Mouse (Mus musculus) stomach, embryonic 14.5 days (tissue): ENCODE measurements around the gene Gimap4. TPM values are rescaled to one million over a fixed set of nuclear protein-coding genes. Genes with fewer than 3 reads are reported as not detected.
A peak's percentile ranks its signal among the peaks of the same experiment; 100 is the strongest.

Experiments used
- ATAC-seq: fragments of 200-750 bp; cut with Nextera tagmentation; 2 replicates; pipeline ENCODE4 v1.8.0; 2017; ENCODE audit warnings: low read depth, moderate TSS enrichment; ENCODE audit not compliant: insufficient number of reproducible peaks, insufficient read depth, low FRiP score
- H3K27ac ChIP-seq: fragments of 300-500 bp; sonication (generic); 2 replicates; pipeline ENCODE4 v1.5.1; 2014; ENCODE audit warnings: mild to moderate bottlenecking, low read length, moderate library complexity, mixed read lengths
- H3K27me3 ChIP-seq: fragments of 300-500 bp; sonication (generic); 2 replicates; pipeline ENCODE4 v1.6.1; 2014; ENCODE audit warnings: low read length, control low read depth, mixed read lengths; ENCODE audit not compliant: control insufficient read depth, insufficient read depth
- H3K36me3 ChIP-seq: fragments of 300-500 bp; sonication (generic); 2 replicates; pipeline ENCODE4 v1.6.1; 2014; ENCODE audit warnings: mild to moderate bottlenecking, control low read depth, low read length, moderate library complexity, mixed read lengths; ENCODE audit not compliant: control insufficient read depth, insufficient read depth
- H3K4me1 ChIP-seq: fragments of 300-500 bp; sonication (generic); 2 replicates; pipeline ENCODE4 v1.6.1; 2014; ENCODE audit warnings: low read length, control low read depth, mixed read lengths; ENCODE audit not compliant: control insufficient read depth, insufficient read depth
- H3K4me2 ChIP-seq: fragments of 300-500 bp; sonication (generic); replicated peaks from 2 replicates; pipeline ENCODE4 v1.6.1; 2014; ENCODE audit warnings: low read depth, low read length, control low read depth
- H3K4me3 ChIP-seq: fragments of 300-500 bp; sonication (generic); 2 replicates; pipeline ENCODE4 v1.5.1; 2014; ENCODE audit warnings: low read depth, low read length, control low read depth
- H3K9ac ChIP-seq: fragments of 300-500 bp; sonication (generic); replicated peaks from 2 replicates; pipeline ENCODE4 v1.6.1; 2014; ENCODE audit warnings: low read depth, mild to moderate bottlenecking, control low read depth, low read length, moderate library complexity, mixed read lengths
- H3K9me3 ChIP-seq: fragments of 300-500 bp; sonication (generic); 2 replicates; pipeline ENCODE4 v1.6.1; 2016; ENCODE audit warnings: low read depth, low read length, control low read depth; ENCODE audit not compliant: control insufficient read depth
- WGBS: fragments of 180-500 bp; shearing (Covaris S2); extraction: QIAGEN DNeasy Blood & Tissue Kit; methylation state at CpG from one replicate; pipeline ENCODE4 v1.1.7; 2014; 5-methylcytosine and 5-hydroxymethylcytosine counted together
- polyA plus RNA-seq: library from polyadenylated mRNA; unstranded; fragments of >200 nt; fragmentation: Nextera tagmentation; extraction: Ambion mirVana; gene quantifications from 2 replicates; pipeline ENCODE4 v1.2.1, GENCODE M21; 2014

Gene Gimap4
- polyA plus RNA-seq, 1 experiment from 2014 or later = 17.5 TPM

GRCm38 (mm10) chr6:48685694-48686665 is 1.6 kb downstream of the Gimap4 start:
- Histone ChIP-seq H3K9me3 (no peaks in the 10 kb centered on the region), H3K27ac (no peak overlapping the region), H3K4me1 (no peaks in the 10 kb centered on the region), H3K27me3 (no peaks in the 10 kb centered on the region), H3K4me2 (0 out of 2 replicates have a peak overlapping the region, but pooled peaks have one; percentile 5), H3K36me3 (no peaks in the 10 kb centered on the region), H3K4me3 (no peak overlapping the region), H3K9ac (no peak overlapping the region)
- ATAC-seq = no peak
- 77% methylated on average over 7 of the region's 7 CpGs for WGBS

GRCm38 (mm10) chr6:48687077-48687476 is 2.7 kb downstream of the Gimap4 start:
- 71% methylated on average over 2 of the region's 2 CpGs for WGBS
- Histone ChIP-seq H3K27ac (no peak overlapping the region), H3K4me3 (no peak overlapping the region), H3K4me2 (no peak overlapping the region), H3K27me3 (no peaks in the 10 kb centered on the region), H3K4me1 (no peaks in the 10 kb centered on the region), H3K36me3 (no peaks in the 10 kb centered on the region), H3K9me3 (no peaks in the 10 kb centered on the region), H3K9ac (no peak overlapping the region)
- no peak for ATAC-seq

GRCm38 (mm10) chr6:48689320-48689719 is 5.0 kb downstream of the Gimap4 start:
- Histone ChIP-seq H3K4me3 (no peak overlapping the region), H3K4me1 (no peaks in the 10 kb centered on the region), H3K27ac (no peak overlapping the region), H3K4me2 (no peak overlapping the region), H3K27me3 (no peaks in the 10 kb centered on the region), H3K36me3 (no peaks in the 10 kb centered on the region), H3K9ac (no peak overlapping the region), H3K9me3 (no peaks in the 10 kb centered on the region)
- ATAC-seq = no peak
- WGBS = 79% methylated on average over 2 of the region's 2 CpGs

- no peak overlapping the region for H3K27ac ChIP-seq
- no peak overlapping the region for H3K4me2 ChIP-seq
- no peaks in the 10 kb centered on the region for H3K27me3 ChIP-seq
- no peak overlapping the region for H3K9ac ChIP-seq
- H3K36me3 ChIP-seq = no peaks in the 10 kb centered on the region
- no peak for ATAC-seq
- no peaks in the 10 kb centered on the region for H3K4me1 ChIP-seq
- WGBS = 90% methylated on average over 6 of the region's 6 CpGs
- no peak overlapping the region for H3K4me3 ChIP-seq
- no peaks in the 10 kb centered on the region for H3K9me3 ChIP-seq
Measured at GRCm38 (mm10) chr6:48692962-48693361, 8.6 kb downstream of the Gimap4 start.

- no peaks in the 10 kb centered on the region for H3K9me3 ChIP-seq
- ATAC-seq = no peak
- H3K36me3 ChIP-seq = no peaks in the 10 kb centered on the region
- H3K27me3 ChIP-seq = no peaks in the 10 kb centered on the region
- 80% methylated on average over 4 of the region's 4 CpGs for WGBS
- H3K4me2 ChIP-seq = no peak overlapping the region
- no peak overlapping the region for H3K27ac ChIP-seq
- H3K4me3 ChIP-seq = no peak overlapping the region
- H3K9ac ChIP-seq = no peak overlapping the region
- H3K4me1 ChIP-seq = no peaks in the 10 kb centered on the region
Measured at GRCm38 (mm10) chr6:48696830-48697554, 12.6 kb downstream of the Gimap4 start.

GRCm38 (mm10) chr6:48697555-48697930 is 13.2 kb downstream of the Gimap4 start:
- no peak for ATAC-seq
- Histone ChIP-seq H3K9me3 (no peaks in the 10 kb centered on the region), H3K9ac (no peak overlapping the region), H3K27ac (no peak overlapping the region), H3K36me3 (no peaks in the 10 kb centered on the region), H3K4me2 (no peak overlapping the region), H3K4me1 (no peaks in the 10 kb centered on the region), H3K27me3 (no peaks in the 10 kb centered on the region), H3K4me3 (no peak overlapping the region)
- WGBS = 42% methylated on average over 1 of the region's 1 CpGs

- no peak overlapping the region for H3K4me3 ChIP-seq
- 70% methylated on average over 7 of the region's 7 CpGs for WGBS
- ATAC-seq = no peak
- H3K27me3 ChIP-seq = no peaks in the 10 kb centered on the region
- H3K27ac ChIP-seq = no peak overlapping the region; the same call in 1 of the 2 replicates
- no peaks in the 10 kb centered on the region for H3K9me3 ChIP-seq
- no peaks in the 10 kb centered on the region for H3K36me3 ChIP-seq
- no peak overlapping the region for H3K4me2 ChIP-seq
- H3K4me1 ChIP-seq = no peaks in the 10 kb centered on the region
- H3K9ac ChIP-seq = no peak overlapping the region
Measured at GRCm38 (mm10) chr6:48698066-48698856, 13.9 kb downstream of the Gimap4 start.

- no peak for ATAC-seq
- 90% methylated on average over 3 of the region's 3 CpGs for WGBS
- Histone ChIP-seq H3K4me3 (no peak overlapping the region), H3K9me3 (no peaks in the 10 kb centered on the region), H3K27me3 (no peaks in the 10 kb centered on the region), H3K27ac (no peak overlapping the region), H3K4me2 (no peak overlapping the region), H3K4me1 (no peaks in the 10 kb centered on the region), H3K9ac (no peak overlapping the region), H3K36me3 (no peaks in the 10 kb centered on the region)
Measured at GRCm38 (mm10) chr6:48698888-48699287, 14.5 kb downstream of the Gimap4 start.
